Mouse (Mus musculus) left cerebral cortex, adult 2 months (tissue): ENCODE measurements around the gene Ager. TPM values are rescaled to one million over a fixed set of nuclear protein-coding genes. Genes with fewer than 3 reads are reported as not detected.
A peak's percentile ranks its signal among the peaks of the same experiment; 100 is the strongest.

Source experiments
- DNase-seq, 2 experiments: peaks; one replicate each; pipeline ENCODE4 v3.0.0; 2021 to 2022; ENCODE audit warnings: low spot score in 2 of 2, mixed read lengths in 1 of 2; ENCODE audit errors: extremely low spot score in 1 of 2
- H3K27ac ChIP-seq: fragments of 200-600 bp; 2 replicates; pipeline ENCODE4 v1.8.1; 2022
- H3K4me3 ChIP-seq: fragments of 200-600 bp; 2 replicates; pipeline ENCODE4 v1.8.1; 2022
- CTCF ChIP-seq: fragments of 200-600 bp; IDR thresholded peaks from 2 replicates; pipeline ENCODE4 v1.8.1; 2022; ENCODE audit warnings: antibody characterized with exemption, mild to moderate bottlenecking, moderate library complexity
- intact Hi-C: fragments of 180-260 bp; cut with DNase I; formaldehyde crosslinking; loops from one replicate; pipeline ENCODE4 v1.15.1; 2025
- long read RNA-seq, 2 experiments: library from polyadenylated mRNA; stranded (forward); transcript quantifications; one replicate each; pipeline ENCODE4 v2.0.0; 2021; ENCODE audit warnings: borderline mapping rate in 2 of 2
- total RNA-seq, 2 experiments: library from RNA; stranded (reverse); gene quantifications; 2 replicates each; pipeline ENCODE4 v1.2.3; 2021

Gene Ager
- 1 to 10 TPM in 1 of 2 experiments, under 1 TPM in 1; 0.47 to 1.2 TPM for total RNA-seq
- long read RNA-seq, experiment 1, result 0 reads
- long read RNA-seq, experiment 2, result 0 reads

DNA sequence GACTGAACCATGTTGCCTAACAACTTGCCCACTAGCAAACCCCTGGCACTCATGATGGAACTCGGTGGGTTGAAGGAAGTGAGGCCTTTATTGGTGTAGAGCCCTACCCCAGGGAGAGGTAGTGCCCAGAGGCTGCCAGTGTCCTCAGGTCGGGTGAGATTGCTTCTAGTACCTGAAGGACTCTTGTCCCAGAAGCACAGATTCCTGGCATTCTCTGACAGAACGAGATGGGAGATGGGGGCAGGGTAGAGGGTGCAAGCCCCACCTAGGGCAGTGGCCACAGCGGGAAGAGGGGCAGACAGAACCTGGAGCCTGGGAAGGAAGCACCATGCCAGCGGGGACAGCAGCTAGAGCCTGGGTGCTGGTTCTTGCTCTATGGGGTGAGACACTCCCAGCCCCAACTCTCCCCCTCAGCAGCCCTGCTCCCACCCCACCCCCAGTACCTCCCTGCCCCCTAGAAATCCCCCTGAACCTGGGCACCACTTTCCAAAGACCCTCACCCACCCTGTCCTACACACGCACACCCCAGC is at the start of gene Ager:
Gene Ager, plus strand, starts transcription at position 297 of the 530 bp plus-strand sequence.
- DNase-seq, result no peak
- intact Hi-C loops, result no loop called here
- TF ChIP-seq CTCF, result no peak
- no peak within 1 kb of the TSS for H3K27ac ChIP-seq
- no peak within 1 kb of the TSS for H3K4me3 ChIP-seq

DNA sequence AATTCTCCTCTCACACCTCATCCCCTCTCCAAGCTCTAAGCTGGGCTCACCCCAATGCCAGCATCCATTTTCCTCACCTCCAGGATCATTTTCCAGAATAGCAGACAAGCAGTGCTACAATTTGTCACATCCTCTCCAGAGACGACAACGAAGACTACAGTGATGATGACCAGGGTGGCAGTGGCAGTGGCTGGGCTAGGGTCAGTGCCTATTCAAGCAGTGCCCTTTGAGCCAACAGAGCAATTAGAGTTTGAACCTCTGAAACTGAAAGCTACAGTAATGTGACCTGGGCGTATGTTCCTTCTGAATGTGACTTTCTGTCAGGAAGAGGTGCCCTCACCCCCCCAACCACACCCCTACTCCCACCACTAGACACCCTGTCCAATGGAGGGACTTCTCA is 48.5 kb upstream of the Ager start:
- Histone ChIP-seq H3K27ac (no peak overlapping the region), H3K4me3 (no peak overlapping the region)
- DNase-seq, result no peak
- TF ChIP-seq CTCF, result no peak
- intact Hi-C loops, result no loop called here

DNA sequence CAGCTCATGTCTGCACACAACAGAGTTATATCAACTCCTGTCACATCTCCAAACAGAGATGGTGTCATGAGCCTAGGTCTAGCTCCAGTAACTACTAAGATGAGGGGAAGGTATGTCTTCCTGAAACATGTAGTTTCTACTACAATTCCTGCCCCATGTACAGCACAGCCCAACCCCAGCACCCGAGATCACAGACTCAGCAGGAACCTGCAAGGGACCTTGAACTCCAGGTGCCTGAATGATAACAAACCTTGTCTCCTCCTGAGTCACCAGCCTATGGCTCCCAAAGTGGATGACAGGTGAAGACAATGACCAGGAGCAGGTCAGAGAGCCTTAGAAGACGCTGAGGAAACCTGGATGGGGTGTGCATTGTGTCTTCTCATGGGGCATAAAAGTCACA is 47.8 kb upstream of the Ager start:
- intact Hi-C loops, result no loop called here

DNA sequence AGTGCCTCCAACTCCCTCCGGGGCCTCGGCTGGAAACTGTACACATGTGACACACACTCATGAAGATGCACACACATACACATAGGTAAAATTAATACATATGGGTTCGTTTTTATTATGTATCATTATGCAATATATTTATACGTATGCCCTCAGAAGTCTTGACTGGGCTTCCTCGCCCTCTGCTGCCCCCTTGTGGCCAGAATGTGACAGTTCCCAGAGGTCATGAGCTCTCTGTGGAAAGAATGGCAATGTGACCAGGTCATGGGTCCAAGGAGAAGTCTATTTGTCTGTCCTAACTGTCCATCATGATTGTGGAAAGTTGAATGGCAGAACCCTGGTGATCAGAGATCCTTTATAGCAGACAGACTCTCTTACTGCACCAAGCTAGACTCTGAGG is 42.2 kb upstream of the Ager start:
- TF ChIP-seq CTCF, result peak; percentile 94
- no peak overlapping the region for H3K27ac ChIP-seq
- DNase-seq, result peak; percentile 64 to 74
- no peak overlapping the region for H3K4me3 ChIP-seq
- intact Hi-C loops, result loop anchor here (1.0 kb wide), 1 partner anchor 114 kb away; no protein-coding TSS in a partner anchor

More for the DNA sequence above, 47.8 kb upstream of the Ager start:
- TF ChIP-seq CTCF, result no peak
- Histone ChIP-seq H3K27ac (no peak overlapping the region), H3K4me3 (no peak overlapping the region)
- DNase-seq, result no peak

DNA sequence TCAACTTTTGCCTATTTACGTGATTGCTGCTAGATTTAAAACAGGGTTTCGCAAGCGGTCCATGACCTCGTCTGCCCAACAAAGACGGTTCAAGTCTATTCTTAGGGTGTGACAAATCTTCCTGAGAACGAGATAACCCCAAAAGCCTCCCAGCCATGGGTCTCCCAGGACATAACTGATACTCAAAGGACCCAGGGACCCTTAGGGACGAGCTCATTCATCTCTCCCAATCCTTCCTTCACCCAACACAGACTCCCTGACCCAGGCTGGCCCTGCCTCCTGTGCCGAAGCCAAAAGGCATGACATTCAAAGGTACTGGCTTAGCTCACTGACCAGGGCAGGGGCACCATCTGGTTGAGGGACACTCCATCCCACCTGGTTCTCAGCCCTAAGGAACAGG is 41.3 kb upstream of the Ager start:
- no peak for DNase-seq
- Histone ChIP-seq H3K4me3 (no peak overlapping the region), H3K27ac (no peak overlapping the region)
- intact Hi-C loops, result no loop called here
- TF ChIP-seq CTCF, result no peak

DNA sequence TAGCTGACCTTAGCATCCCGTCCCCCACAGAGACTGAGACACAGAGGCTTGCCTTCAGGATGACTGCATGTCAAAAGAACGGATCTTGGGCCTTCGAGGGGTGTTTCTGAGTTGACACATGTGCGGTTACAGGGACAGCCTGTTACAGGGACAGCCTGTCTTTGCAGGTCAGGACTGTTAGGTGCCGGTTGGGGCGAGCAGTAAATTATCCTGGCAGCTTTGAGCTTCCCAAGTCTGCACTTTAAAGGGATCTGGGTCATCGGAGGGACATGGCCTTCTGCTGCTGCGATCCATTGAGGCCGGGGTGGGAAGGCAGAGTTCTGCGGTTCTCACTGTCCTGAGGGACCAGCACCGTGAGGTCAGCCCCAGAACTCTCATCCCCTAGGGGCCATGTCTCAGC is 40.3 kb upstream of the Ager start:
- intact Hi-C loops, result no loop called here
- TF ChIP-seq CTCF, result no peak
- Histone ChIP-seq H3K27ac (no peak overlapping the region), H3K4me3 (no peak overlapping the region)
- no peak for DNase-seq

DNA sequence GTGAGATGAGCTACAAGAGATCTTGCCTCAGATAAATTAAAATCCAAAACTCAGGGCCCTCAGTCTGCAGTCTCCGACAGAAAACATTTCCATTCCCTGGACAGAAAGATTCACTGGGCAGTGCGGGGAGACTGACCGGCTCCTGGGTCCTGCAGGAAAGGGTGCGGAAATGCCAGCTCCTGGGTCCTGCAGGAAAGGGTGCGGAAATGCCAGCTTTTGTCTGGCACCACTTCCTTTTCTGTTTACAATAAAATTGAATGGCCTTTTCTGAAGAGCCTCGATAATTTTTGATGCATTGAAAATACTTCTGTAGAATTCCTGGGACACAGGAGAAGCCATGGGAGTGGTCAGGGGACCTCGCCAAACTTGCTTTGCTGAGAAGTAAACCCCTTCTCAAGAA is 38.5 kb upstream of the Ager start:
- no peak for DNase-seq
- no peak overlapping the region for H3K27ac ChIP-seq
- no peak overlapping the region for H3K4me3 ChIP-seq
- intact Hi-C loops, result no loop called here
- TF ChIP-seq CTCF, result no peak

DNA sequence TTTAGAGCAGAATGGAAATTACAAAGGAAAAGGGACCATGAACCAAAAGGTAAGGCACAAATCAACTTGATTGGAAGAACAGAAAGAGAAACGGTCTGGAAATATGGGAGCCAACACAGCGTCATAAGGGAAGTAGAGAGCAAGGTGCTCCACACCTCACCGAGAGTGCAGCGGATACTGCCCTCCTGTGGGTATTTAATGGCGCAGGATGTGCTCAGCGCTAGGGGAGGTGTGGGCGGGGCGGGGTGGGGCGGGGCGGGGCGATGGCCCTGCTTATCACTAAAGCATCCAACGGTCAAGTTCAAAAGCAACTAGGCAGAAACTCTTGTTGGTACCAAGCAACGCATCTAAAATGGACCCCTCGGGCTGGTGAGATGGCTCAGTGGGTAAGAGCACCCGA is 37.8 kb upstream of the Ager start:
- intact Hi-C loops, result loop anchor here (10.0 kb wide), 1 partner anchor 315 kb away; no protein-coding TSS in a partner anchor
- no peak; the same call in 1 of the 2 replicates for TF ChIP-seq CTCF

DNA sequence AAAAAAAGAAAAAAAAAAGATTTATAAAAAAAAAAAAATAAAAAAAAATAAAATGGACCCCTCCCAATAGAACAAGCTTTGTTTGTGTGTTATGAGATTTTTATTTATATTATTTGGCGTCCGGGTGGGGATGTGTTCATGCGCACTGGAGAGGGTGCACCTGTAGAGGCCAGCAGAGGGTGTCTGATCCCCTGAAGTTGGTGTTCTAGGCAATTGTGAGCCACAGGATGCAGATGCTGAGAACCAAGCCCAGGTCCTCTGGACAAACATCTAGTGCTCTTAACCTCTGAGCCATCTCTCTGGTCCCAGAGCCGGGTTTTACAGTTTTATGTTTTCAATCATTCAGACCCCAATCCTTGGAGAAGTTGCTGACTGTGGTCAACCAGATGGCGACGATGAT is 37.2 kb upstream of the Ager start:
- TF ChIP-seq CTCF, result no peak
- DNase-seq, result no peak
- intact Hi-C loops, result loop anchor here (10.0 kb wide), 1 partner anchor 316 kb away; no protein-coding TSS in a partner anchor
- H3K4me3 ChIP-seq, result no peak overlapping the region
- H3K27ac ChIP-seq, result no peak overlapping the region

More for the DNA sequence above, 37.8 kb upstream of the Ager start:
- Histone ChIP-seq H3K4me3 (no peak overlapping the region), H3K27ac (no peak overlapping the region)
- no peak for DNase-seq

DNA sequence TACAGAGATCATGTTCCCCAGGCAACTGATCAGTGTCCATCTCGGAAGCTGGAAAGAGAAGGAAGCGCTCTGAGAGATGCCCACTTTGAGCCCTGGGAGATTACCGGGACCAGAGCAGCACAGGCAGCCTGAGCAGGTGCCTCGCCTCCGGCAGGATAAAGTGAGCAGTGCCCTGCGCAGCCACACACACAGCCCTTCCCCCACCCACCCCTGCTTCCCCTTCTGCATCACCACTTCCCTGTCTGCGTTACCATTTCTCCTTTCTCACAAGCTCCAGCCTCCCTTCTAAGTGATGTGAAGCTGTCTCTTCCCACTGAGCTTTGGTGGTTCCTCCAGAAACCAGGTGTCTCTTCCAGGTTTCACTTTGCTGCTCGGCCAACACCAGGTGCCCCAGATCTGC is 36.5 kb upstream of the Ager start:
- no peak for TF ChIP-seq CTCF
- DNase-seq, result no peak
- Histone ChIP-seq H3K4me3 (no peak overlapping the region), H3K27ac (no peak overlapping the region)
- intact Hi-C loops, result loop anchor here (10.0 kb wide), 1 partner anchor 316 kb away; no protein-coding TSS in a partner anchor

DNA sequence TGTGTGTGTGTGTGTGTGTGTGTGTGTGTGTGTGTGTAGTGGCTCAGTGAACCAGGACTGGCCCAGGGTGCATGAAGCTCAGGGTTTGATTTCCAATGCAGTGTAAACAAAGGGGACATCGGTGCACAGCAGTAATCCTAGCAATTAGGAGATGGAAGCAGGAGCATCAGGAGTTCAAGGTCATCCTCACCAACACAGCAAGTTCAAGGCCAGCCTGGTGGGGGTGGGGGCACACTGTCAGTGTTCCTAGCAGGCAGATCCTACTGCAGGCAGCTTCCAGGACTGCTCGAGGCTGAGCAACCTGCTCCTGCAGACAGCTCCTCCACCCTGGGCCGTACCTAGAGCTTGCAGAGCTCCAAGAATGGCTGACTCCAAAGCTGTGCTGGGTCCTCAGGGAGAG is 35.1 kb upstream of the Ager start:
- intact Hi-C loops, result loop anchor here (10.0 kb wide), 1 partner anchor 318 kb away; no protein-coding TSS in a partner anchor

DNA sequence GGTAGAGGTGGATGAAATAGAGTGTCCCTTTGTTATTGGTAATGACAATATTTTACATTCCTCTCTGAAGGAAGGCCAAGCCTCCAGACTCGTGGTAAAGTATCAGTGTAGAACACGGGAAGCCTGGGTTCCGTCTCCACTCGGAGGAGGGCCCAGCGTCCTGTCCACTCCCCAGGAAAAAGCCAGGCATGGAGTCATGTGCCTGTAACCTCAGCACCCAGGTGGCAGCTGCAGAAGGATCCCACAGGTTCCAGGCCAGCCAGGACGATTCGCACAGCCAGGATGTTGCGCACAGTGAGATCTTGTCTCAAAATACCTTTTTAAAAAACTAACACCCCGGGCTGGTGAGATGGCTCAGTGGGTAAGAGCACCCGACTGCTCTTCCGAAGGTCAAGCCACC is 34.3 kb upstream of the Ager start:
- TF ChIP-seq CTCF, result no peak

More for the DNA sequence above, 35.1 kb upstream of the Ager start:
- TF ChIP-seq CTCF, result no peak
- DNase-seq, result no peak
- Histone ChIP-seq H3K4me3 (no peak overlapping the region), H3K27ac (no peak overlapping the region)

DNA sequence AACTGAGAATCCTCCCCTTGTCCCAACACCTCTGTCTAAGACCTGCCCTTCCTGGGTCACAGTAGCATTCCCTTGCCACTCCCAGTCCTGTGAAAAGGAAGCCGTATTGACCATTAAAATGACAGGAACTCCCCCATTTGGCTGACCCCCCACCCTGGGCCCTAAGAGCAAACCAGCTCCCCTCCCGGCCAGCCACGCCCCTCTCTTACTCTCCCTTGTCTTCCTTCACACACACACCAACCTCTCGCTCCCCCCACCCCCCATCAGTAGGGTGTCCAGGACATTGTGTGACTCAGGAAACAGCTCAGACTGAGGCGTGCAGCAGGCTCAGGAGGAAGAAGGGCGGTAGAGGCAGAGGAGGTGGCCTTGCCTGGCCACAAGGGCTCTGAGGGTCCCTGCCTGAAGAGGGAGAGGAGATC is 33.6 kb upstream of the Ager start, which contains the start of gene Notch4:
Gene Notch4, plus strand, starts transcription at position 266 of the 419 bp plus-strand sequence.
- Histone ChIP-seq H3K27ac (peak within 1 kb of the TSS; percentile 79), H3K4me3 (peak within 1 kb of the TSS; percentile 31)
- TF ChIP-seq CTCF, result no peak
- no peak for DNase-seq
- intact Hi-C loops, result loop anchor here (10.0 kb wide), 1 partner anchor 319 kb away; no protein-coding TSS in a partner anchor

More for the DNA sequence above, 34.3 kb upstream of the Ager start:
- Histone ChIP-seq H3K4me3 (no peak overlapping the region), H3K27ac (no peak overlapping the region)
- intact Hi-C loops, result loop anchor here (10.0 kb wide), 1 partner anchor 319 kb away; no protein-coding TSS in a partner anchor
- DNase-seq, result no peak
